ENCODE assay signal across 8 mouse cellular contexts in the genomic region with DNA sequence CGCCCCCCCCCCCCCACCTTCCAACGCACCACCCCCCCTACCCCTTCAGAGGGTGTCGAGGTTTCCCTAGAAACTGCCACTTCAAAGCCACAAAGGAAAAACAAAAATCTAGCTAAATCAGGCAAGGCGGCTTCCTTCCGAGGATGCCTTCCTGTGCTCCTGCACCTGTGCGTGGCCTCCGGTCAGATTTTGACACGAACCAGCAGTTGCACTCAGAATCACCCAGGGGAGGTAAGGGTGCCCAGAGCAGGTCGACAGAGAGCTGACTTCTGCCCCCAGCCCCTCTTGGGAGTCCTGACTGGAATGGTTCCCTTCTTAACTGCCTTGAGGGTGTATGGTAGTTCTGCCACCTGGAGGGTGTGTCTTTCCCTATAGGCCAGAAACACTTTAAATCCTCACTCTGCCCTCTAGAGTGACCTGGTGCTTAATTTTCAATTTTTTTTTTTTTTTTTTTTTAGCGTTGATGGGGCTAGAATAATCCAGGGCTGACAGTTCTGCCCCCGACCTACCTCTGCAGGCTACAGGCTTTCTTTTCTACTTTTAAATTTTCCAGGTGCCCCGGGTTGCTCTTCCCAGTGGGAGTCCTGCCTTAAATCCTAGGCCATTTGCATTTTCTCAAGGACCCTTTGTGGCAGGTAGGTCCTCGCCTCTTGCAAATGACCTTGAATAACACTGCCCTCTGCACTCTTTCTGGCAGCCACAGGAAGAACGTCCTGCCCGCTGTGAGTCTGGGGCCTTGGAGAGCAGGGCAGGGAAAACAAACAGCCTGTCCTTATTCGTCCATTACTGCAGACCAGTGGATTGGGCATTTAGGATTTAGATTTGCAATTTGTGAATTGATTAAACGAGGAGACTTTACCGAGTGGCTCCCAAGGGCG.
DNase-seq lines count a peak whose midpoint lies in the region; ATAC-seq and TF ChIP-seq lines count a peak whose summit lies in the region.

No protein-coding gene starts in this region.

- intact Hi-C loops in left cerebral cortex, postnatal 14 days (cut with DNase I) = no loop called here
- intact Hi-C loops in left cerebral cortex, postnatal 10 days (cut with DNase I) = loop anchor here (5.0 kb wide), 1 partner anchor 133 kb away; a partner anchor contains a TSS

- H3K27me3 ChIP-seq in embryonic facial prominence, embryonic 11.5 days (ENCODE audit: control insufficient read depth, insufficient read depth, low read length) = no peaks in the 10 kb centered on the region; the same call in 1 of the 2 replicates
- H3K27me3 ChIP-seq in intestine, postnatal 0 days (replicated peaks; ENCODE audit: control insufficient read depth, insufficient read depth, low read length) = no peaks in the 10 kb centered on the region
- peaks cover 17% of the 10 kb centered on the region for H3K27me3 ChIP-seq in midbrain, embryonic 15.5 days (replicated peaks)

- WGBS in embryonic facial prominence, embryonic 11.5 days = 7% methylated on average over 19 of the region's 19 CpGs
- WGBS in intestine, postnatal 0 days = 40% methylated on average over 19 of the region's 19 CpGs
- 11% methylated on average over 19 of the region's 19 CpGs for WGBS in midbrain, embryonic 15.5 days

- H3K9me3 ChIP-seq in embryonic facial prominence, embryonic 11.5 days (replicated peaks; ENCODE audit: control insufficient read depth, low read length) = no peaks in the 10 kb centered on the region
- no peaks in the 10 kb centered on the region for H3K9me3 ChIP-seq in intestine, postnatal 0 days (ENCODE audit: control insufficient read depth)
- H3K9me3 ChIP-seq in midbrain, embryonic 15.5 days = no peaks in the 10 kb centered on the region

- H3K27ac ChIP-seq in embryonic facial prominence, embryonic 11.5 days (replicated peaks; ENCODE audit: low read depth, low read length) = no peak overlapping the region
- no peak overlapping the region for H3K27ac ChIP-seq in intestine, postnatal 0 days (ENCODE audit: low read depth, low read length)
- H3K27ac ChIP-seq in midbrain, embryonic 15.5 days = no peak overlapping the region

- no peak overlapping the region for H3K4me3 ChIP-seq in embryonic facial prominence, embryonic 11.5 days (ENCODE audit: low read depth, low read length)
- peak overlapping the region; percentile 22 for H3K4me3 ChIP-seq in intestine, postnatal 0 days (ENCODE audit: low read depth, low read length)
- H3K4me3 ChIP-seq in midbrain, embryonic 15.5 days = peak overlapping the region; percentile 29; the same call in 1 of the 2 replicates

- DNase-seq in kidney, adult 11 months = peak; percentile 32
- no peak for DNase-seq in kidney, adult 8-10 months
- peak; percentile 33 for DNase-seq in embryonic facial prominence, embryonic 11.5 days (ENCODE audit: low spot score)
- no peak for DNase-seq in left cerebral cortex, postnatal 14 days (ENCODE audit: low spot score in 2 of 2)
- DNase-seq in urinary bladder, adult 18-20 months (ENCODE audit: low spot score in 2 of 2) = no peak
- no peak for DNase-seq in left cerebral cortex, postnatal 10 days (ENCODE audit: extremely low spot score in 1 of 2, low spot score in 2 of 2)

- H3K4me1 ChIP-seq in embryonic facial prominence, embryonic 11.5 days (ENCODE audit: control insufficient read depth, insufficient read depth, low read length) = peaks cover 7% of the 10 kb centered on the region
- H3K4me1 ChIP-seq in intestine, postnatal 0 days (replicated peaks; ENCODE audit: control insufficient read depth, insufficient read depth, low read length) = peaks cover 5% of the 10 kb centered on the region; the same call in 1 of the 2 replicates
- H3K4me1 ChIP-seq in midbrain, embryonic 15.5 days = peaks cover 15% of the 10 kb centered on the region

- peak overlapping the region; percentile 65 for H3K4me2 ChIP-seq in embryonic facial prominence, embryonic 11.5 days (ENCODE audit: low read depth, low read length)
- H3K4me2 ChIP-seq in intestine, postnatal 0 days (replicated peaks; ENCODE audit: low read depth) = peak overlapping the region; percentile 64
- H3K4me2 ChIP-seq in midbrain, embryonic 15.5 days = peak overlapping the region; percentile 57

- H3K9ac ChIP-seq in embryonic facial prominence, embryonic 11.5 days (replicated peaks; ENCODE audit: low read length) = no peak overlapping the region; the same call in 1 of the 2 replicates
- no peak overlapping the region for H3K9ac ChIP-seq in intestine, postnatal 0 days (ENCODE audit: low read depth, low read length)
- H3K9ac ChIP-seq in midbrain, embryonic 15.5 days = no peak overlapping the region

- no peak for TF ChIP-seq CTCF in intestine, postnatal 0 days (IDR thresholded peaks at IDR 0.05; ENCODE audit: low read depth)

- no peak for ATAC-seq in embryonic facial prominence, embryonic 11.5 days (replicated peaks; ENCODE audit: insufficient number of reproducible peaks, low FRiP score, low TSS enrichment, low read depth)
- ATAC-seq in intestine, postnatal 0 days = no peak
- no peak for ATAC-seq in midbrain, embryonic 15.5 days (replicated peaks)

- H3K36me3 ChIP-seq in embryonic facial prominence, embryonic 11.5 days (replicated peaks; ENCODE audit: control insufficient read depth, insufficient read depth, low read depth, low read length) = no peaks in the 10 kb centered on the region
- H3K36me3 ChIP-seq in intestine, postnatal 0 days (ENCODE audit: control insufficient read depth, insufficient read depth) = no peaks in the 10 kb centered on the region
- no peaks in the 10 kb centered on the region for H3K36me3 ChIP-seq in midbrain, embryonic 15.5 days (replicated peaks)

Comparison
In these comparisons a context has a peak if more than half of its experiments do, and no peak if none do; other contexts are left out.
1. DNase-seq: peak in kidney, adult 11 months (single experiment) and embryonic facial prominence, embryonic 11.5 days (single experiment); none in kidney, adult 8-10 months (0 of 2), left cerebral cortex, postnatal 14 days (0 of 2), urinary bladder, adult 18-20 months (0 of 2) and left cerebral cortex, postnatal 10 days (0 of 2).
2. Peak in every context shown above with its lines, with median percentiles within 50 percentile points of each other: H3K4me2 ChIP-seq.